Mouse (Mus musculus): Measurements from ENCODE around the gene Nfe2l1.

The Nfe2l1 gene

DNA sequence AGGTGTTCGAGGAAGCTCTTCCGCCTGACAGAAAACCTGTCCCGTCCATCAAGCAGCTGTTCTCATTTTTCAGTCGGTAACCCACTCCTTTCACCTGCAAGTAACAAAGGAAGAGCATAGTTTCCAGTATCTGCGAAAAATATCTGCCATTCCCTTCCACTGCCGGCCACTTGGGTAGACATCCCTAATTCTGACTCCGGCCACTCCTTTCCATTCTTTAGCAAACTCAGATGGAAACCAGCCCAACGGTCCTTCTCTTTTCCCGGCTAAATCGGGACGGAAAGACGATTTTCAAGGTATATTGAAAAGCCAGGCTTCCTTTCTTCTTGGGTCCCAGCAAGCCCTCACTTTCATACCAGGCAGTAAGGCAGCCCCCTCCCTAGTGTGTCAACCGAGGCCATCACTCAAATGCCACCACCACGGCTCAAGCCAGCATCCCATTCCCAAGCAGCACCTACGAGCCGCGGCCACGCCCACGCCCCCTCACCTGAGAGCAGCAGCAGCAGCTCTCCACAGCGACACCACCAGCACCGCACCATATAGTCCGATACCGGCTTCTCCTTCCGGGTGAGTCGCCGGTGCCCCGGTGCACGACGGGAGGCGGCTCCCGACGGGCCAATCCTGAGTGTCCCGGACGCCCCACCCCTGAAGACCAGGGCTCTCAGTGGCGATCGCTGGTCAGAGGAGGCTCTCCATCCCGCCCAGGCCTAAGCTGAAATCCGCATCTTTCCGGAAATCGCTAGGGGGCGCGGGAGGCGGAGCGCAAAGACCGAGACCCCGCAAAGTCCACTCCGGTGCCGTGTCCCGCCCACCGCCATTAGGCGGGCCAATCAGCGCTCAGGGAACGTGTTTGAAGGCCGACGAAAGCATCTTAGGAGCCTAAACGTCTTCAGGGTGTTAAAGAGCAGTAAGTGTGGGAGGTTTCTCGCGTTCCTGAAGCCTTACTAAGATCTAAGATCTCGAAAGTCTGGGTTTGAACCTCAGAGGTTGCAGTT lies 52.5 kb downstream of the Nfe2l1 start, which contains the start of gene Snx11:
Snx11 (minus strand) TSS at position 592 of the 995 bp plus-strand sequence.
- DNase-seq: peak; percentile 99 to 100

DNA sequence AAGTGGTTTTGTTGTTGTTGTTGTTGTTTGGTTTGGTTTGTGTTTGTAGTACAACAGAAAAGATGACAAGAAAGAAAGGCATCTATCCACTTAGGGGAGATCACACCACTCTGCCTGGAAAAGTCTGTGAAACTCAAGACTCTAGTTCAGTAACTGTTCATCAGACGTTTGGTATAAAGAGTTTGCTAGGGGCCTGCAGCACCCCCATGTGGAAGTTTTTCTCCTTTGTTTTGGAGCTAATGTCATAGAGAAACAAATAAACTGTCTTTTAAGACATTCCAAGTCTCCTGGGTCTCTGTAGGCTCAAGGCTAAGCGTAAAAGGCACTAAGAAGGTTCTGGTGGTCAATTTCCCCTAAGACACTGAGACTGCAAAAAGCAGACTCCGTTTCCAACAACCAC lies 53.7 kb downstream of the Nfe2l1 start:
- no peak for DNase-seq

DNA sequence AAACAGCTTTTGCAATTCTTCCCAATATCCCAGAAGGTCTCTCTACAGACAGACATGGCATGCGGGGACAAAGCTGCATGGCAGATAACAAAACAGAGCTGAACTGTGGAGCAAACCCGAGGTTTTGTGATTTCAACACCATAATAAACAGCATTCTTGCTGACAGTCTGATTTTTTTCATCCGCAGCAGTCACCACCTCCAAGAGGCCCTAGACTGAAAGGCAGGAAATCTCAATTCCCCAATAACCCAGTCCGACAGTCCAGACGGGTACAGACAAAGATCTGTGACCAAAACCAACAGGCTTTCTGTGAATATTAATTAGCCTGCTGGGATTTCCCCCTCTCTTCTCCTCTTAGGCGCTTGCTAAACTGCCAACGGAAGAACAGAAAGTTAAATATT lies 54.1 kb downstream of the Nfe2l1 start:
- DNase-seq: no peak

DNA sequence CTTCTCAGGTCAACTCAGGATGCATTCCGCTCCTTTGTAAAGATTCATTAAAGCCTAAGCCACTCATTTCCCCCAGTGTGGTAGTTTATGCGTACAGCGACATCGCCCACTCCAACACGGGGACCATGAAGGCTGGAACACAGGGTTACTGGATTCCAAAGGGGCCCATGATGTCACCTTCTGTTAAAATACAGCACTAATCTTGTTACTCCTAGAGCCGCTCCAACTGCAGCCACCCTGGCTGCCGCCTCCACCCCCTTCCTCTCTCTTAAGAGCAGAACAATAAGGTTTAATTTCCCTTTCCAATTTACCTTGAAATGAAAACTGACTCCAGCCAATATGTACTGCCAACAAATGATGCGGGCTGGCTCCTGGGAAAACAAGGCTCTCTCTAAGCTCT lies 54.7 kb downstream of the Nfe2l1 start:
- DNase-seq: no peak

DNA sequence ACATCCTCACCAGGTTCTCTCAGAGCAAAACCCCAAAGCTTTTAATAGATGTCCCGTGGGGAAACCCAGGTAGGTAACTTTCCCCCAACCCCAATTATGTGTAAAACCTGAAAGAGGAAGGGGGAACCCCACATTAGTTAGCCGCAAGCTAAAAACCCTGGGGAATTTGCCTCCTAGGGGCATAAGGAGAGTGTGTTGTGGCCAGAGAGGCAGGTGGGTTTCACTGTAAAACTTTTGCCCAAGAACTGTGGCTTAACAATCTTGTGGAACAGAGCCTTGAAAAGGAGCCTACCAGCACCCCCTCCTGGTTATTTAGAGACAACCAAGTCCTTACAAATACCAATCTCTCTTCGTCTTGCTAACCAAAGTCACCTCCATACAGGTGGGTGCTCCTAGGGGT lies 55.2 kb downstream of the Nfe2l1 start:
- DNase-seq: no peak

DNA sequence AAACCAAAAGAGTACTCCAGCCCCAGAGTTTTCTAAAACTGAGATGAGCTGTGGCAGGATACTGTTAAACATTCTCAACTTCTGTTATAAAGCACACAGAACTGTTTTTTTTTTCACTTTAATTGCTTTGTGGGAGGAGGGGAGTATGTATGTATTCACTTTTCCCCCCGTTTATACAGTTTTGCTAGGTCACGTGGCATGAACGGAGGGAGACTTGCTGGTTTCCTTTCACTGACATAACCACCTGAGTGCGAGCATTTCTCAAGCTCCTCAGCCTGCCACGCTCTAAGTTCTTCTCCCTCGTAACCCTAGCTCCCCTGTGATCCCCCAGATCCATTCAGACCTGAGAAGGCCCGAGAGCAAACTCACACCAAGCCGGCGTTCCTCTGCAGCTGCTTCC lies 57.4 kb downstream of the Nfe2l1 start:
- no peak for DNase-seq

DNA sequence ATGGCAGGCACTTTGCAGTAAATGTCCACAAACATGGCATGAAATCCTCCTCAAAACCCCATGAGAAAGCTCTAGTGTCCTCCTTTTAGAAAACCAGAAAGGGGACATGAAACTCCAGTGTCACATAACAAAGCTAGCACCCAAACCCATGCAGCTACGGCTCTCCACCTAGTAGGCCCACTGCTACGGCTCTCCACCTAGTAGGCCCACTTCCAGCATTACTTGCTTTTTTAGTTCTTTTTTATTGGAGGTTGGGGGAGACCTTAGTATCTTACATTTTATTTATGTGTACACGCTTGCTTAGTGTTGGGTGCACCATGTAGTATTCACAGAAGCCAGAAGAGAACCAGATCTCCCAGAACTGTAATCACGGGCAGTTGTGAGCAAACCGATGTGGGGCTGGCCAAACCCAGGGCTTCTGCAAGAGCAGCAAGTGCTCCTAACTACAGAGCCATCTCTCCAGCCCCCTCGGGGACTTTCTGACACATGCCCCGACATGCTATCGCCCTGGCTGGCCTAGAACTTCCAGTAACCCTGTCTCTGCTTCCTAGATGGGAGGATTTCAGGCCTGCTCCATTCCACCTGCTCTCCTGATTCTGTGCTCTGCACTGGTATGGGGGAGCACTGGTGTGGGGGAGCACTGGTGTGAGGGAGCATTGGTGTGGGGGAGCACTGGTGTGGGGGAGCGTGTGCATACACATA lies 58.3 kb downstream of the Nfe2l1 start:
- DNase-seq: no peak

DNA sequence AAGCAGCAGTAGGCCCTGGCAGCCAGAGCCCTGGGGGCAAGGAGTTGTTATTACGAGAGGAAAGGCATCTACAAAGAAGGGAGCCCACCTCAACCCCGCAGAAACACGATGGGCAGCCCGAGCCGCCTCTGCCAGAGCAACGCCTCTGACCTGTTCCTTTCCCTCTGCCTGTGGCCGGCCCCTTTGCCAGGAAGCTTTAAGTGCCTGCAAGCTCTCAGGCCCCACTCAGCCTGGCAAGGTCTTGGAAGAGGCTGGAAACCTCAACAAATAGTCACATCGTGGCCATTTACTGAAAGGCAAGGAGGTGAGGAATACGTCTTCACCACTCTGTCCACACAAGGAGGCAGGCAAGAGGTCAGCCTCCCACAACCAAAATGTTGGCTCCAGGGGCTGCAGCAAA lies 61.5 kb downstream of the Nfe2l1 start:
- no peak for DNase-seq
